Mouse (Mus musculus): ENCODE results near the gene Nrxn1. TPM values are rescaled to one million over a fixed set of nuclear protein-coding genes. Genes with fewer than 3 reads are reported as not detected.
A peak's percentile ranks its signal among the peaks of the same experiment; 100 is the strongest.

Gene Nrxn1
- polyA plus RNA-seq, 1 experiment, result 0.05 TPM

GRCm38 (mm10) chr17:90455904-90456303 is 637.0 kb downstream of the Nrxn1 start:
- Histone ChIP-seq H3K36me3 (ENCODE audit: control insufficient read depth, insufficient read depth) (no peaks in the 10 kb centered on the region), H3ac (ENCODE audit: control insufficient read depth, insufficient read length) (no peak overlapping the region), H3K79me2 (ENCODE audit: control insufficient read depth, insufficient read depth) (no peaks in the 10 kb centered on the region), H3K4me3 (no peak overlapping the region), H3K27me3 (ENCODE audit: control insufficient read depth, insufficient read depth, insufficient read length) (peaks cover 15% of the 10 kb centered on the region), H3K4me2 (ENCODE audit: low read depth) (peak overlapping the region; percentile 50)
- TF ChIP-seq USF1 (IDR thresholded peaks at IDR 0.05; ENCODE audit: low read depth) (no peak), MAX (IDR thresholded peaks at IDR 0.05; ENCODE audit: low read depth) (no peak)

DNA sequence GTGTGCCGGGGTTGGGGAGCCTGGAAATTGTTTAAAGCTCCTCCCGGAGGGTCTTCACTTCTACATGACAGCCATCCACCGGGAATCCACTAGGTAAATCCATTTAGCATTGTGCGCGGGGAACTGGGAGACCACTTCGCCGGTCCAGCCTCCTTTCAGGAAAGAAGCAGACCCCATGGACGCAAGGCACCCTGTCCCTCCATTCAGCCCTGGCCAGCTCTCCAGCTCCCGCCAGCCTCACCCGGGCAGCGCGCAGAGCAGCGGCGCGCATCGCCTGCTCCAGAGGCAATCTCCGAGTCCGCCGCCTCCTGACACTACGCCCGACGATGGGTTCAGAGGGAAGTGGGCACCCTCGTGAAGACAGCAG is 637.5 kb downstream of the Nrxn1 start:
- no peak for TF ChIP-seq E2F4 (IDR thresholded peaks at IDR 0.05; ENCODE audit: insufficient read depth)
- no peak for TF ChIP-seq POLR2AphosphoS2 (IDR thresholded peaks at IDR 0.05; ENCODE audit: insufficient read length, low read depth)
- no peak for TF ChIP-seq MYOD1 (IDR thresholded peaks at IDR 0.05; ENCODE audit: control insufficient read depth in 1 of 3, insufficient read length in 2 of 3, low read depth in 2 of 3)
- TF ChIP-seq USF1 (IDR thresholded peaks at IDR 0.05; ENCODE audit: low read depth), result no peak
- no peak for TF ChIP-seq SRF (IDR thresholded peaks at IDR 0.05; ENCODE audit: control insufficient read depth, insufficient read length, low read depth)
- no peak for TF ChIP-seq CEBPB (IDR thresholded peaks at IDR 0.05; ENCODE audit: insufficient read depth, poor library complexity, severe bottlenecking)
- no peak for TF ChIP-seq POLR2A (IDR thresholded peaks at IDR 0.05; ENCODE audit: insufficient read length, low read depth)
- TF ChIP-seq MAX (IDR thresholded peaks at IDR 0.05; ENCODE audit: low read depth), result no peak
- no peak for TF ChIP-seq MYOG (IDR thresholded peaks at IDR 0.05; ENCODE audit: control insufficient read depth in 1 of 3, insufficient read depth in 1 of 3, insufficient read length in 2 of 3, low read depth in 2 of 3)
- no peak for TF ChIP-seq TCF3 (IDR thresholded peaks at IDR 0.05; ENCODE audit: insufficient read length, low read depth)
- no peak overlapping the region for H3K4me3 ChIP-seq
- peak overlapping the region; percentile 50 for H3K4me2 ChIP-seq (ENCODE audit: low read depth)
- H3K27me3 ChIP-seq (ENCODE audit: control insufficient read depth, insufficient read depth, insufficient read length), result peaks cover 15% of the 10 kb centered on the region
- H3K79me2 ChIP-seq (ENCODE audit: control insufficient read depth, insufficient read depth), result no peaks in the 10 kb centered on the region
- no peak overlapping the region for H3ac ChIP-seq (ENCODE audit: control insufficient read depth, insufficient read length)
- no peaks in the 10 kb centered on the region for H3K36me3 ChIP-seq (ENCODE audit: control insufficient read depth, insufficient read depth)

DNA sequence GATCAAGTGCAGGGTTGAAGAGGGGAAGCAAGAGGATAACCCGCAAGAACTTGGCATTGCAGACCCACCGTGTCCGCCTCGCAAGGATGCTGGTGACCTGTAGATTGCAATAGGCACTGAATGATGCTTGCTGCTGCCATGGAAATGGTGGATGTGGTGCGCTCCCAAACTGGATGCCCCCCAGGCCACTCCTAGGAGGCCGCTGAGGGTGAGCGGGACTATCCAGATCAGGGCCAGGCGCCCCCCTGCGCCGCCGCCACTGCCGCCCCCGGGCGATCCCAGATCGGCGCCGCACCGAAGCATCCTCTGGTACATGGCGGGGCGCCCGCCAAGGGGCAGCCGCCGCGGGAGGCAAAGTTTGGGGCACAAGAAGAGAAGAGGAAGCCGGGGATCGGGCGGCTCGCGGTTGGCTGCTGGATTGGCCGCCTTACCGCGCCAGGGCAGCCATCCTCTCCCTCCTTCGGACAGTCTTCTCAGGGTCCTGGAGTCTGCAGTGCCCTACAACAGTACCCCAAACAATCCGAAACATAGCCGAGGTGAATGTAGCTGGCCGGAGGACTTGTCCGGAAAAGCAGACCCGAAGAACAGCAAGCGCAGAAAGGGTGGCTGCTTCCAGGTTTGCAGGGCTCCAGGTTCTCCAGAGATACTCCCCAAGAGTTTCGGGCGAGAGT is 638.0 kb downstream of the Nrxn1 start:
- Histone ChIP-seq H3K4me2 (ENCODE audit: low read depth) (peak overlapping the region; percentile 50), H3K4me3 (no peak overlapping the region), H3K79me2 (ENCODE audit: control insufficient read depth, insufficient read depth) (no peaks in the 10 kb centered on the region), H3K36me3 (ENCODE audit: control insufficient read depth, insufficient read depth) (no peaks in the 10 kb centered on the region), H3ac (ENCODE audit: control insufficient read depth, insufficient read length) (no peak overlapping the region), H3K27me3 (ENCODE audit: control insufficient read depth, insufficient read depth, insufficient read length) (peaks cover 15% of the 10 kb centered on the region)
- TF ChIP-seq TCF12 (IDR thresholded peaks at IDR 0.05; ENCODE audit: insufficient read depth, poor library complexity, severe bottlenecking), result no peak
- no peak for TF ChIP-seq E2F4 (IDR thresholded peaks at IDR 0.05; ENCODE audit: insufficient read depth)
- TF ChIP-seq MAX (IDR thresholded peaks at IDR 0.05; ENCODE audit: low read depth), result no peak
- no peak for TF ChIP-seq MYOG (IDR thresholded peaks at IDR 0.05; ENCODE audit: control insufficient read depth in 1 of 3, insufficient read depth in 1 of 3, insufficient read length in 2 of 3, low read depth in 2 of 3)
- TF ChIP-seq SRF (IDR thresholded peaks at IDR 0.05; ENCODE audit: control insufficient read depth, insufficient read length, low read depth), result no peak
- TF ChIP-seq USF1 (IDR thresholded peaks at IDR 0.05; ENCODE audit: low read depth), result no peak
- no peak for TF ChIP-seq TCF3 (IDR thresholded peaks at IDR 0.05; ENCODE audit: insufficient read length, low read depth)
- no peak for TF ChIP-seq CEBPB (IDR thresholded peaks at IDR 0.05; ENCODE audit: insufficient read depth, poor library complexity, severe bottlenecking)
- TF ChIP-seq REST (IDR thresholded peaks at IDR 0.05; ENCODE audit: insufficient read depth, insufficient read length), result no peak
- TF ChIP-seq POLR2AphosphoS2 (IDR thresholded peaks at IDR 0.05; ENCODE audit: insufficient read length, low read depth), result no peak
- no peak for TF ChIP-seq MYOD1 (IDR thresholded peaks at IDR 0.05; ENCODE audit: control insufficient read depth in 1 of 3, insufficient read length in 2 of 3, low read depth in 2 of 3)

- TF ChIP-seq POLR2A (IDR thresholded peaks at IDR 0.05; ENCODE audit: insufficient read length, low read depth) (no peak), MYOD1 (IDR thresholded peaks at IDR 0.05; ENCODE audit: control insufficient read depth in 1 of 3, insufficient read length in 2 of 3, low read depth in 2 of 3) (no peak), USF1 (IDR thresholded peaks at IDR 0.05; ENCODE audit: low read depth) (no peak), SRF (IDR thresholded peaks at IDR 0.05; ENCODE audit: control insufficient read depth, insufficient read length, low read depth) (no peak), E2F4 (IDR thresholded peaks at IDR 0.05; ENCODE audit: insufficient read depth) (no peak)
- Histone ChIP-seq H3ac (ENCODE audit: control insufficient read depth, insufficient read length) (no peak overlapping the region), H3K4me2 (ENCODE audit: low read depth) (no peak overlapping the region), H3K36me3 (ENCODE audit: control insufficient read depth, insufficient read depth) (no peaks in the 10 kb centered on the region), H3K4me3 (no peak overlapping the region), H3K79me2 (ENCODE audit: control insufficient read depth, insufficient read depth) (no peaks in the 10 kb centered on the region), H3K27me3 (ENCODE audit: control insufficient read depth, insufficient read depth, insufficient read length) (peaks cover 15% of the 10 kb centered on the region)
Observed at GRCm38 (mm10) chr17:90454356-90454737, 638.5 kb downstream of the Nrxn1 start.

GRCm38 (mm10) chr17:90453280-90453679 is 639.6 kb downstream of the Nrxn1 start:
- no peak for TF ChIP-seq POLR2AphosphoS2 (IDR thresholded peaks at IDR 0.05; ENCODE audit: insufficient read length, low read depth)
- TF ChIP-seq MYOG (IDR thresholded peaks at IDR 0.05; ENCODE audit: control insufficient read depth in 1 of 3, insufficient read depth in 1 of 3, insufficient read length in 2 of 3, low read depth in 2 of 3), result no peak
- TF ChIP-seq E2F4 (IDR thresholded peaks at IDR 0.05; ENCODE audit: insufficient read depth), result no peak
- no peak for TF ChIP-seq TCF3 (IDR thresholded peaks at IDR 0.05; ENCODE audit: insufficient read length, low read depth)
- TF ChIP-seq TCF12 (IDR thresholded peaks at IDR 0.05; ENCODE audit: insufficient read depth, poor library complexity, severe bottlenecking), result no peak
- TF ChIP-seq MYOD1 (IDR thresholded peaks at IDR 0.05; ENCODE audit: control insufficient read depth in 1 of 3, insufficient read length in 2 of 3, low read depth in 2 of 3), result no peak
- TF ChIP-seq REST (IDR thresholded peaks at IDR 0.05; ENCODE audit: insufficient read depth, insufficient read length), result no peak
- TF ChIP-seq MAX (IDR thresholded peaks at IDR 0.05; ENCODE audit: low read depth), result no peak
- TF ChIP-seq POLR2A (IDR thresholded peaks at IDR 0.05; ENCODE audit: insufficient read length, low read depth), result no peak
- TF ChIP-seq USF1 (IDR thresholded peaks at IDR 0.05; ENCODE audit: low read depth), result no peak
- TF ChIP-seq SRF (IDR thresholded peaks at IDR 0.05; ENCODE audit: control insufficient read depth, insufficient read length, low read depth), result no peak
- no peak for TF ChIP-seq CEBPB (IDR thresholded peaks at IDR 0.05; ENCODE audit: insufficient read depth, poor library complexity, severe bottlenecking)
- no peaks in the 10 kb centered on the region for H3K36me3 ChIP-seq (ENCODE audit: control insufficient read depth, insufficient read depth)
- peaks cover 15% of the 10 kb centered on the region for H3K27me3 ChIP-seq (ENCODE audit: control insufficient read depth, insufficient read depth, insufficient read length)
- no peaks in the 10 kb centered on the region for H3K79me2 ChIP-seq (ENCODE audit: control insufficient read depth, insufficient read depth)
- H3ac ChIP-seq (ENCODE audit: control insufficient read depth, insufficient read length), result no peak overlapping the region
- H3K4me3 ChIP-seq, result no peak overlapping the region
- no peak overlapping the region for H3K4me2 ChIP-seq (ENCODE audit: low read depth)
